Mouse (Mus musculus) forebrain, embryonic 14.5 days (tissue): ENCODE measurements around the gene Mat2a. TPM values are rescaled to one million over a fixed set of nuclear protein-coding genes. Genes with fewer than 3 reads are reported as not detected.
"Not testable (repeated sequence)": the region's sequence is repeated elsewhere in the genome, so short reads cannot be mapped to it uniquely, and the experiment has no call there.

Source experiments
- ATAC-seq: fragments of 200-750 bp; cut with Nextera tagmentation; 2 replicates; pipeline ENCODE4 v1.8.0; 2017; ENCODE audit warnings: mild to moderate bottlenecking, moderate library complexity
- DNase-seq: peaks from one replicate; pipeline ENCODE4 v3.0.0-alpha.2; 2015; ENCODE audit warnings: low spot score
- H3K27ac ChIP-seq: fragments of 300-500 bp; sonication (generic); 2 replicates; pipeline ENCODE4 v1.5.1; 2014; ENCODE audit warnings: low read depth, mild to moderate bottlenecking, control low read depth, low read length, moderate library complexity
- H3K27me3 ChIP-seq: fragments of 300-500 bp; sonication (generic); replicated peaks from 2 replicates; pipeline ENCODE4 v1.6.1; 2014; ENCODE audit warnings: low read length, control low read depth, mixed read lengths; ENCODE audit not compliant: control insufficient read depth, insufficient read depth
- H3K36me3 ChIP-seq: fragments of 300-500 bp; sonication (generic); 2 replicates; pipeline ENCODE4 v1.6.1; 2014; ENCODE audit warnings: low read length, control low read depth; ENCODE audit not compliant: control insufficient read depth, insufficient read depth
- H3K4me1 ChIP-seq: fragments of 300-500 bp; sonication (generic); 2 replicates; pipeline ENCODE4 v1.6.1; 2014; ENCODE audit warnings: antibody characterized with exemption, low read length, control low read depth; ENCODE audit not compliant: control insufficient read depth, insufficient read depth
- H3K4me2 ChIP-seq: fragments of 300-500 bp; sonication (generic); 2 replicates; pipeline ENCODE4 v1.6.1; 2014; ENCODE audit warnings: mild to moderate bottlenecking, control low read depth, low read length
- H3K4me3 ChIP-seq: fragments of 300-500 bp; sonication (generic); 2 replicates; pipeline ENCODE4 v1.5.1; 2014; ENCODE audit warnings: low read depth, low read length, control low read depth
- H3K9ac ChIP-seq: fragments of 300-500 bp; sonication (generic); 2 replicates; pipeline ENCODE4 v1.6.1; 2014; ENCODE audit warnings: mild to moderate bottlenecking, low read length, control low read depth, moderate library complexity
- H3K9me3 ChIP-seq: fragments of 300-500 bp; sonication (generic); replicated peaks from 2 replicates; pipeline ENCODE4 v1.6.1; 2016; ENCODE audit warnings: low read length, control low read depth, mixed read lengths; ENCODE audit not compliant: control insufficient read depth
- WGBS: fragments of 180-500 bp; shearing (Covaris S2); extraction: QIAGEN DNeasy Blood & Tissue Kit; methylation state at CpG from one replicate; pipeline ENCODE4 v1.1.7; 2014; 5-methylcytosine and 5-hydroxymethylcytosine counted together
- polyA plus RNA-seq: library from polyadenylated mRNA; unstranded; fragments of >200 nt; fragmentation: Nextera tagmentation; extraction: Ambion mirVana; gene quantifications from 2 replicates; pipeline ENCODE4 v1.2.1, GENCODE M21; 2014

Gene Mat2a
- polyA plus RNA-seq, 1 experiment from 2014 or later, result 370 TPM

- Histone ChIP-seq H3K9me3 (no peaks in the 10 kb centered on the region), H3K4me3 (no peak overlapping the region), H3K27me3 (no peaks in the 10 kb centered on the region), H3K4me1 (no peaks in the 10 kb centered on the region), H3K4me2 (no peak overlapping the region), H3K36me3 (no peaks in the 10 kb centered on the region), H3K9ac (no peak overlapping the region), H3K27ac (no peak overlapping the region)
- WGBS, result 75% methylated on average over 5 of the region's 5 CpGs
- no peak for ATAC-seq
- no peak for DNase-seq
Measured at GRCm38 (mm10) chr6:72458921-72459320, 19.6 kb upstream of the Mat2a start.

GRCm38 (mm10) chr6:72458418-72458817, 19.1 kb upstream of the Mat2a start:
- 88% methylated on average over 7 of the region's 7 CpGs for WGBS

GRCm38 (mm10) chr6:72456567-72456966, 17.2 kb upstream of the Mat2a start:
- no peaks in the 10 kb centered on the region for H3K36me3 ChIP-seq
- DNase-seq (no peak), ATAC-seq (no peak)
- H3K4me3 ChIP-seq, result no peak overlapping the region
- H3K4me1 ChIP-seq, result no peaks in the 10 kb centered on the region
- no peaks in the 10 kb centered on the region for H3K9me3 ChIP-seq
- H3K27ac ChIP-seq, result no peak overlapping the region
- no peak overlapping the region for H3K4me2 ChIP-seq
- 85% methylated on average over 4 of the region's 4 CpGs for WGBS
- H3K9ac ChIP-seq, result no peak overlapping the region
- no peaks in the 10 kb centered on the region for H3K27me3 ChIP-seq

More at GRCm38 (mm10) chr6:72458418-72458817, 19.1 kb upstream of the Mat2a start:
- no peaks in the 10 kb centered on the region for H3K36me3 ChIP-seq
- DNase-seq (no peak), ATAC-seq (no peak)
- no peaks in the 10 kb centered on the region for H3K4me1 ChIP-seq
- H3K9ac ChIP-seq, result no peak overlapping the region
- no peak overlapping the region for H3K4me2 ChIP-seq
- H3K27me3 ChIP-seq, result no peaks in the 10 kb centered on the region
- no peaks in the 10 kb centered on the region for H3K9me3 ChIP-seq
- H3K4me3 ChIP-seq, result no peak overlapping the region
- no peak overlapping the region for H3K27ac ChIP-seq

- Histone ChIP-seq H3K27ac (no peak overlapping the region), H3K4me3 (no peak overlapping the region), H3K27me3 (no peaks in the 10 kb centered on the region), H3K9me3 (no peaks in the 10 kb centered on the region), H3K4me2 (no peak overlapping the region), H3K4me1 (no peaks in the 10 kb centered on the region), H3K36me3 (no peaks in the 10 kb centered on the region), H3K9ac (no peak overlapping the region)
- no peak for ATAC-seq
- DNase-seq, result peak; percentile 23
- 67% methylated on average over 7 of the region's 7 CpGs for WGBS
Measured at GRCm38 (mm10) chr6:72454833-72455373, 15.5 kb upstream of the Mat2a start.

- Histone ChIP-seq H3K4me2 (no peak overlapping the region), H3K4me1 (no peaks in the 10 kb centered on the region), H3K36me3 (no peaks in the 10 kb centered on the region), H3K9me3 (no peaks in the 10 kb centered on the region), H3K9ac (no peak overlapping the region), H3K4me3 (no peak overlapping the region), H3K27me3 (no peaks in the 10 kb centered on the region), H3K27ac (no peak overlapping the region)
- ATAC-seq, result no peak
- DNase-seq, result no peak
- 77% methylated on average over 7 of the region's 7 CpGs for WGBS
Measured at GRCm38 (mm10) chr6:72454072-72454746, 14.9 kb upstream of the Mat2a start.

- Histone ChIP-seq H3K9ac (no peak overlapping the region), H3K27me3 (no peaks in the 10 kb centered on the region), H3K4me1 (no peaks in the 10 kb centered on the region), H3K27ac (no peak overlapping the region), H3K4me2 (no peak overlapping the region), H3K36me3 (no peaks in the 10 kb centered on the region), H3K9me3 (no peaks in the 10 kb centered on the region), H3K4me3 (no peak overlapping the region)
- 73% methylated on average over 3 of the region's 3 CpGs for WGBS
- no peak for DNase-seq
- no peak for ATAC-seq
Measured at GRCm38 (mm10) chr6:72453578-72453977, 14.2 kb upstream of the Mat2a start.

- Histone ChIP-seq H3K9ac (no peak overlapping the region), H3K4me2 (no peak overlapping the region), H3K4me1 (no peaks in the 10 kb centered on the region), H3K27me3 (no peaks in the 10 kb centered on the region), H3K9me3 (no peaks in the 10 kb centered on the region), H3K27ac (no peak overlapping the region), H3K36me3 (no peaks in the 10 kb centered on the region), H3K4me3 (no peak overlapping the region)
- no peak for DNase-seq
- WGBS, result 84% methylated on average over 2 of the region's 2 CpGs
- ATAC-seq, result no peak
Measured at GRCm38 (mm10) chr6:72452329-72452728, 13.0 kb upstream of the Mat2a start.

GRCm38 (mm10) chr6:72451778-72452177, 12.4 kb upstream of the Mat2a start:
- 72% methylated on average over 2 of the region's 2 CpGs for WGBS
- not testable (repeated sequence) for DNase-seq, ATAC-seq, H3K4me1 ChIP-seq, H3K27me3 ChIP-seq, H3K4me3 ChIP-seq, H3K9me3 ChIP-seq, H3K9ac ChIP-seq, H3K36me3 ChIP-seq, H3K27ac ChIP-seq, H3K4me2 ChIP-seq

- WGBS, result 81% methylated on average over 2 of the region's 2 CpGs
- no peaks in the 10 kb centered on the region for H3K9me3 ChIP-seq
Measured at GRCm38 (mm10) chr6:72447487-72447886, 8.1 kb upstream of the Mat2a start.

More at GRCm38 (mm10) chr6:72447487-72447886, 8.1 kb upstream of the Mat2a start:
- H3K4me3 ChIP-seq, result no peak overlapping the region
- no peak for ATAC-seq
- no peak overlapping the region for H3K4me2 ChIP-seq
- H3K4me1 ChIP-seq, result no peaks in the 10 kb centered on the region
- no peak overlapping the region for H3K27ac ChIP-seq
- H3K27me3 ChIP-seq, result no peaks in the 10 kb centered on the region
- DNase-seq, result no peak
- H3K9ac ChIP-seq, result no peak overlapping the region
- no peaks in the 10 kb centered on the region for H3K36me3 ChIP-seq
